Mouse (Mus musculus): Measurements from ENCODE around the gene Xpot.

Xpot gene

GRCm38 (mm10) chr10:121626186-121626882 lies at the start of gene Xpot:
Gene Xpot (minus strand): TSS chr10:121626332.
- Histone ChIP-seq H3K36me3 (ENCODE audit: control insufficient read depth, insufficient read depth, low read length, poor library complexity, severe bottlenecking) (no peaks in the 10 kb centered on the region), H3K27me3 (ENCODE audit: control insufficient read depth, insufficient read depth, low read length, poor library complexity, severe bottlenecking) (no peaks in the 10 kb centered on the region)
- DNase-seq (ENCODE audit: low read depth, low spot score): peak; percentile 98

- no peak for DNase-seq (ENCODE audit: low read depth, low spot score)
- no peaks in the 10 kb centered on the region for H3K36me3 ChIP-seq (ENCODE audit: control insufficient read depth, insufficient read depth, low read length, poor library complexity, severe bottlenecking)
- H3K27me3 ChIP-seq (ENCODE audit: control insufficient read depth, insufficient read depth, low read length, poor library complexity, severe bottlenecking): no peaks in the 10 kb centered on the region
These were observed 43.0 kb upstream of the Xpot start for GRCm38 (mm10) chr10:121669103-121669502.

- no peak for DNase-seq (ENCODE audit: low read depth, low spot score)
- no peaks in the 10 kb centered on the region for H3K27me3 ChIP-seq (ENCODE audit: control insufficient read depth, insufficient read depth, low read length, poor library complexity, severe bottlenecking)
- no peaks in the 10 kb centered on the region for H3K36me3 ChIP-seq (ENCODE audit: control insufficient read depth, insufficient read depth, low read length, poor library complexity, severe bottlenecking)
These were observed 39.6 kb upstream of the Xpot start for GRCm38 (mm10) chr10:121665631-121666145.

- no peak for DNase-seq (ENCODE audit: low read depth, low spot score)
- H3K27me3 ChIP-seq (ENCODE audit: control insufficient read depth, insufficient read depth, low read length, poor library complexity, severe bottlenecking): no peaks in the 10 kb centered on the region
- no peaks in the 10 kb centered on the region for H3K36me3 ChIP-seq (ENCODE audit: control insufficient read depth, insufficient read depth, low read length, poor library complexity, severe bottlenecking)
These were observed 37.5 kb upstream of the Xpot start for GRCm38 (mm10) chr10:121663599-121663998.

- no peak for DNase-seq (ENCODE audit: low read depth, low spot score)
- Histone ChIP-seq H3K27me3 (ENCODE audit: control insufficient read depth, insufficient read depth, low read length, poor library complexity, severe bottlenecking) (no peaks in the 10 kb centered on the region), H3K36me3 (ENCODE audit: control insufficient read depth, insufficient read depth, low read length, poor library complexity, severe bottlenecking) (no peaks in the 10 kb centered on the region)
These were observed 36.6 kb upstream of the Xpot start for GRCm38 (mm10) chr10:121662711-121663110.

GRCm38 (mm10) chr10:121655907-121656306 lies 29.8 kb upstream of the Xpot start:
- DNase-seq (ENCODE audit: low read depth, low spot score): no peak
- Histone ChIP-seq H3K27me3 (ENCODE audit: control insufficient read depth, insufficient read depth, low read length, poor library complexity, severe bottlenecking) (no peaks in the 10 kb centered on the region), H3K36me3 (ENCODE audit: control insufficient read depth, insufficient read depth, low read length, poor library complexity, severe bottlenecking) (no peaks in the 10 kb centered on the region)

GRCm38 (mm10) chr10:121653079-121653478 lies 26.9 kb upstream of the Xpot start:
- no peaks in the 10 kb centered on the region for H3K36me3 ChIP-seq (ENCODE audit: control insufficient read depth, insufficient read depth, low read length, poor library complexity, severe bottlenecking)
- DNase-seq (ENCODE audit: low read depth, low spot score): no peak
- no peaks in the 10 kb centered on the region for H3K27me3 ChIP-seq (ENCODE audit: control insufficient read depth, insufficient read depth, low read length, poor library complexity, severe bottlenecking)

- no peaks in the 10 kb centered on the region for H3K36me3 ChIP-seq (ENCODE audit: control insufficient read depth, insufficient read depth, low read length, poor library complexity, severe bottlenecking)
- no peaks in the 10 kb centered on the region for H3K27me3 ChIP-seq (ENCODE audit: control insufficient read depth, insufficient read depth, low read length, poor library complexity, severe bottlenecking)
- no peak for DNase-seq (ENCODE audit: low read depth, low spot score)
These were observed 20.2 kb upstream of the Xpot start for GRCm38 (mm10) chr10:121646294-121646693.

GRCm38 (mm10) chr10:121642054-121642947 lies 16.2 kb upstream of the Xpot start:
- Histone ChIP-seq H3K27me3 (ENCODE audit: control insufficient read depth, insufficient read depth, low read length, poor library complexity, severe bottlenecking) (no peaks in the 10 kb centered on the region), H3K36me3 (ENCODE audit: control insufficient read depth, insufficient read depth, low read length, poor library complexity, severe bottlenecking) (no peaks in the 10 kb centered on the region)
- peak; percentile 36 for DNase-seq (ENCODE audit: low read depth, low spot score)

GRCm38 (mm10) chr10:121641272-121642053 lies 15.3 kb upstream of the Xpot start, which contains the start of gene D930020B18Rik:
Gene D930020B18Rik (plus strand): TSS chr10:121641588.
- DNase-seq (ENCODE audit: low read depth, low spot score): peak; percentile 35
- no peaks in the 10 kb centered on the region for H3K36me3 ChIP-seq (ENCODE audit: control insufficient read depth, insufficient read depth, low read length, poor library complexity, severe bottlenecking)
- H3K27me3 ChIP-seq (ENCODE audit: control insufficient read depth, insufficient read depth, low read length, poor library complexity, severe bottlenecking): no peaks in the 10 kb centered on the region

- no peaks in the 10 kb centered on the region for H3K27me3 ChIP-seq (ENCODE audit: control insufficient read depth, insufficient read depth, low read length, poor library complexity, severe bottlenecking)
- DNase-seq (ENCODE audit: low read depth, low spot score): no peak
- no peaks in the 10 kb centered on the region for H3K36me3 ChIP-seq (ENCODE audit: control insufficient read depth, insufficient read depth, low read length, poor library complexity, severe bottlenecking)
These were observed 14.8 kb upstream of the Xpot start for GRCm38 (mm10) chr10:121640944-121641271.

GRCm38 (mm10) chr10:121640150-121640930 lies 14.2 kb upstream of the Xpot start:
- Histone ChIP-seq H3K36me3 (ENCODE audit: control insufficient read depth, insufficient read depth, low read length, poor library complexity, severe bottlenecking) (no peaks in the 10 kb centered on the region), H3K27me3 (ENCODE audit: control insufficient read depth, insufficient read depth, low read length, poor library complexity, severe bottlenecking) (no peaks in the 10 kb centered on the region)
- peak; percentile 71 for DNase-seq (ENCODE audit: low read depth, low spot score)

- DNase-seq (ENCODE audit: low read depth, low spot score): no peak
- Histone ChIP-seq H3K36me3 (ENCODE audit: control insufficient read depth, insufficient read depth, low read length, poor library complexity, severe bottlenecking) (no peaks in the 10 kb centered on the region), H3K27me3 (ENCODE audit: control insufficient read depth, insufficient read depth, low read length, poor library complexity, severe bottlenecking) (no peaks in the 10 kb centered on the region)
These were observed 13.4 kb upstream of the Xpot start for GRCm38 (mm10) chr10:121639573-121639972.

- DNase-seq (ENCODE audit: low read depth, low spot score): no peak
- H3K27me3 ChIP-seq (ENCODE audit: control insufficient read depth, insufficient read depth, low read length, poor library complexity, severe bottlenecking): no peaks in the 10 kb centered on the region
- H3K36me3 ChIP-seq (ENCODE audit: control insufficient read depth, insufficient read depth, low read length, poor library complexity, severe bottlenecking): no peaks in the 10 kb centered on the region
These were observed 10.1 kb upstream of the Xpot start for GRCm38 (mm10) chr10:121636276-121636675.
